Mouse (Mus musculus) limb, embryonic 15.5 days (tissue): ENCODE data around the gene Rps8. TPM values are rescaled to one million over a fixed set of nuclear protein-coding genes. Genes with fewer than 3 reads are reported as not detected.
"Not testable (repeated sequence)": the region's sequence is repeated elsewhere in the genome, so short reads cannot be mapped to it uniquely, and the experiment has no call there.

Experiments used
- ATAC-seq: fragments of 200-750 bp; cut with Nextera tagmentation; 2 replicates; pipeline ENCODE4 v1.8.0; 2017; ENCODE audit warnings: low read depth, moderate TSS enrichment; ENCODE audit not compliant: insufficient number of reproducible peaks, low FRiP score, low TSS enrichment
- H3K27ac ChIP-seq: fragments of 300-500 bp; sonication (generic); 2 replicates; pipeline ENCODE4 v1.5.1; 2015; ENCODE audit warnings: moderate library complexity, mild to moderate bottlenecking, inconsistent platforms
- H3K27me3 ChIP-seq: fragments of 300-500 bp; sonication (generic); 2 replicates; pipeline ENCODE4 v1.6.1; 2015; ENCODE audit warnings: inconsistent platforms
- H3K36me3 ChIP-seq: fragments of 300-500 bp; sonication (generic); 2 replicates; pipeline ENCODE4 v1.6.1; 2015; ENCODE audit warnings: inconsistent platforms
- H3K4me1 ChIP-seq: fragments of 300-500 bp; sonication (generic); 2 replicates; pipeline ENCODE4 v1.6.1; 2015; ENCODE audit warnings: inconsistent platforms
- H3K4me2 ChIP-seq: fragments of 300-500 bp; sonication (generic); 2 replicates; pipeline ENCODE4 v1.6.1; 2015; ENCODE audit warnings: mild to moderate bottlenecking, inconsistent platforms
- H3K4me3 ChIP-seq: fragments of 300-500 bp; sonication (generic); 2 replicates; pipeline ENCODE4 v1.5.1; 2015; ENCODE audit warnings: mild to moderate bottlenecking, inconsistent platforms
- H3K9ac ChIP-seq: fragments of 300-500 bp; sonication (generic); 2 replicates; pipeline ENCODE4 v1.6.1; 2015; ENCODE audit warnings: inconsistent platforms
- H3K9me3 ChIP-seq: fragments of 300-500 bp; sonication (generic); 2 replicates; pipeline ENCODE4 v1.6.1; 2016; ENCODE audit warnings: inconsistent platforms
- WGBS: fragments of 180-500 bp; shearing (Covaris S2); methylation state at CpG from one replicate; pipeline ENCODE4 v1.1.7; 2015; 5-methylcytosine and 5-hydroxymethylcytosine counted together
- polyA plus RNA-seq: library from polyadenylated mRNA; unstranded; fragments of >200 nt; fragmentation: Nextera tagmentation; extraction: Ambion mirVana; gene quantifications from 2 replicates; pipeline ENCODE4 v1.2.1, GENCODE M21; 2015

Gene Rps8
- polyA plus RNA-seq: 803 and 994 TPM in 2 replicates

GRCm38 (mm10) chr4:117155792-117156355 is at the start of gene Rps8:
Gene Rps8, minus strand, starts transcription at chr4:117156243.
- WGBS: 0% methylated on average over 52 of the region's 52 CpGs
- peaks cover 44% of the 10 kb centered on the region for H3K36me3 ChIP-seq
- ATAC-seq: peak; percentile 90

GRCm38 (mm10) chr4:117202992-117203354 is 46.9 kb upstream of the Rps8 start:
- Histone ChIP-seq H3K4me1 (0 out of 2 replicates have a peak, but pooled peaks cover 2% of the 10 kb centered on the region), H3K36me3 (no peaks in the 10 kb centered on the region), H3K27me3 (no peaks in the 10 kb centered on the region), H3K9ac (no peak overlapping the region), H3K4me2 (peak overlapping the region; percentile 46; the same call in 1 of the 2 replicates), H3K9me3 (no peaks in the 10 kb centered on the region), H3K4me3 (no peak overlapping the region), H3K27ac (peak overlapping the region; percentile 83; the same call in 1 of the 2 replicates)
- 64% methylated on average over 4 of the region's 4 CpGs for WGBS
- ATAC-seq: no peak

More at GRCm38 (mm10) chr4:117155792-117156355, at the start of gene Rps8:
- Histone ChIP-seq H3K4me2 (peak within 1 kb of the TSS; percentile 70), H3K27me3 (no peaks in the 10 kb centered on the region), H3K9ac (peak within 1 kb of the TSS; percentile 95), H3K27ac (peak within 1 kb of the TSS; percentile 95), H3K4me1 (peaks cover 25% of the 10 kb centered on the region), H3K4me3 (peak within 1 kb of the TSS; percentile 69), H3K9me3 (no peaks in the 10 kb centered on the region)

GRCm38 (mm10) chr4:117202046-117202991 is 46.3 kb upstream of the Rps8 start:
- 0 out of 2 replicates have a peak, but pooled peaks cover 2% of the 10 kb centered on the region for H3K4me1 ChIP-seq
- no peaks in the 10 kb centered on the region for H3K9me3 ChIP-seq
- peak overlapping the region; percentile 83 for H3K27ac ChIP-seq
- peak overlapping the region; percentile 33 for H3K4me3 ChIP-seq
- no peaks in the 10 kb centered on the region for H3K36me3 ChIP-seq
- peak; percentile 75; the same call in 1 of the 2 replicates for ATAC-seq
- H3K4me2 ChIP-seq: peak overlapping the region; percentile 46
- no peaks in the 10 kb centered on the region for H3K27me3 ChIP-seq
- under 1% methylated on average over 25 of the region's 25 CpGs for WGBS
- H3K9ac ChIP-seq: no peak overlapping the region

- ATAC-seq: no peak
- H3K9ac ChIP-seq: no peak overlapping the region
- H3K27ac ChIP-seq: no peak overlapping the region
These were observed 35.8 kb upstream of the Rps8 start for GRCm38 (mm10) chr4:117191804-117192203.

GRCm38 (mm10) chr4:117190660-117191059 is 34.6 kb upstream of the Rps8 start:
- Histone ChIP-seq H3K4me1 (no peaks in the 10 kb centered on the region), H3K4me3 (no peak overlapping the region), H3K27ac (peak overlapping the region; percentile 91), H3K4me2 (no peak overlapping the region), H3K36me3 (no peaks in the 10 kb centered on the region), H3K27me3 (no peaks in the 10 kb centered on the region), H3K9ac (no peak overlapping the region), H3K9me3 (no peaks in the 10 kb centered on the region)
- WGBS: 57% methylated on average over 7 of the region's 7 CpGs
- no peak for ATAC-seq

More at GRCm38 (mm10) chr4:117191804-117192203, 35.8 kb upstream of the Rps8 start:
- H3K4me2 ChIP-seq: no peak overlapping the region
- H3K4me1 ChIP-seq: no peaks in the 10 kb centered on the region
- WGBS: 94% methylated on average over 14 of the region's 14 CpGs
- no peak overlapping the region for H3K4me3 ChIP-seq
- H3K36me3 ChIP-seq: no peaks in the 10 kb centered on the region
- no peaks in the 10 kb centered on the region for H3K9me3 ChIP-seq
- H3K27me3 ChIP-seq: no peaks in the 10 kb centered on the region

- H3K4me2 ChIP-seq: peak overlapping the region; percentile 45
- peak overlapping the region; percentile 41 for H3K4me3 ChIP-seq
- no peaks in the 10 kb centered on the region for H3K36me3 ChIP-seq
- under 1% methylated on average over 9 of the region's 9 CpGs for WGBS
- peak; percentile 85 for ATAC-seq
- no peaks in the 10 kb centered on the region for H3K4me1 ChIP-seq
- peak overlapping the region; percentile 91 for H3K27ac ChIP-seq
- H3K9ac ChIP-seq: peak overlapping the region; percentile 63; the same call in 1 of the 2 replicates
- H3K27me3 ChIP-seq: no peaks in the 10 kb centered on the region
- no peaks in the 10 kb centered on the region for H3K9me3 ChIP-seq
These were observed 34.0 kb upstream of the Rps8 start for GRCm38 (mm10) chr4:117189856-117190543.

- no peaks in the 10 kb centered on the region for H3K27me3 ChIP-seq
- H3K4me2 ChIP-seq: peak overlapping the region; percentile 45
- H3K9me3 ChIP-seq: no peaks in the 10 kb centered on the region
- peak overlapping the region; percentile 41 for H3K4me3 ChIP-seq
- WGBS: under 1% methylated on average over 16 of the region's 16 CpGs
- peak overlapping the region; percentile 63; the same call in 1 of the 2 replicates for H3K9ac ChIP-seq
- peak overlapping the region; percentile 91 for H3K27ac ChIP-seq
- 0 out of 2 replicates have a peak, but pooled peaks have one; percentile 68 for ATAC-seq
- H3K36me3 ChIP-seq: no peaks in the 10 kb centered on the region
- no peaks in the 10 kb centered on the region for H3K4me1 ChIP-seq
These were observed 33.4 kb upstream of the Rps8 start for GRCm38 (mm10) chr4:117189382-117189855.

- H3K27ac ChIP-seq: peak overlapping the region; percentile 91
- H3K36me3 ChIP-seq: no peaks in the 10 kb centered on the region
- ATAC-seq: no peak
- peak overlapping the region; percentile 45 for H3K4me2 ChIP-seq
- 55% methylated on average over 3 of the region's 3 CpGs for WGBS
- no peaks in the 10 kb centered on the region for H3K4me1 ChIP-seq
- peak overlapping the region; percentile 41 for H3K4me3 ChIP-seq
- 0 out of 2 replicates have a peak overlapping the region, but pooled peaks have one; percentile 63 for H3K9ac ChIP-seq
- H3K27me3 ChIP-seq: no peaks in the 10 kb centered on the region
- H3K9me3 ChIP-seq: no peaks in the 10 kb centered on the region
These were observed 32.9 kb upstream of the Rps8 start for GRCm38 (mm10) chr4:117188969-117189368.

GRCm38 (mm10) chr4:117182759-117183096 is 26.7 kb upstream of the Rps8 start:
- peak; percentile 36; the same call in 1 of the 2 replicates for ATAC-seq
- peak overlapping the region; percentile 58 for H3K4me3 ChIP-seq
- 13% methylated on average over 9 of the region's 9 CpGs for WGBS
- H3K4me1 ChIP-seq: peaks cover 14% of the 10 kb centered on the region
- not testable (repeated sequence) for H3K27me3 ChIP-seq, H3K9me3 ChIP-seq
- peaks cover 21% of the 10 kb centered on the region for H3K36me3 ChIP-seq
- peak overlapping the region; percentile 91 for H3K4me2 ChIP-seq
- peak overlapping the region; percentile 73; the same call in 1 of the 2 replicates for H3K27ac ChIP-seq
- H3K9ac ChIP-seq: peak overlapping the region; percentile 41

GRCm38 (mm10) chr4:117181863-117182758 is 26.1 kb upstream of the Rps8 start, which contains the start of gene Kif2c:
Gene Kif2c, minus strand, starts transcription at chr4:117182639.
- Histone ChIP-seq H3K4me3 (peak within 1 kb of the TSS; percentile 58), H3K4me1 (peaks cover 14% of the 10 kb centered on the region)
- 1% methylated on average over 42 of the region's 42 CpGs for WGBS

More at GRCm38 (mm10) chr4:117181863-117182758, 26.1 kb upstream of the Rps8 start, which contains the start of gene Kif2c:
- H3K27me3 ChIP-seq: no peaks in the 10 kb centered on the region
- peak; percentile 91 for ATAC-seq
- H3K9me3 ChIP-seq: no peaks in the 10 kb centered on the region
- H3K27ac ChIP-seq: peak within 1 kb of the TSS; percentile 73
- peaks cover 27% of the 10 kb centered on the region for H3K36me3 ChIP-seq
- peak within 1 kb of the TSS; percentile 41 for H3K9ac ChIP-seq
- H3K4me2 ChIP-seq: peak within 1 kb of the TSS; percentile 91
